Mouse (Mus musculus) myocyte (in vitro differentiated cells): Measurements from ENCODE around the gene Tubb3.

Experiments
- CEBPB ChIP-seq: IDR thresholded peaks from 2 replicates; pipeline ENCODE4 v1.6.1; 2011; ENCODE audit warnings: mild to moderate bottlenecking, moderate library complexity; ENCODE audit not compliant: poor library complexity, insufficient read depth, severe bottlenecking
- E2F4 ChIP-seq: IDR thresholded peaks from one replicate; pipeline ENCODE4 v1.6.1; 2011; ENCODE audit warnings: mild to moderate bottlenecking, control low read depth, moderate library complexity; ENCODE audit not compliant: insufficient read depth
- MAX ChIP-seq: IDR thresholded peaks from one replicate; pipeline ENCODE4 v1.6.1; 2011; ENCODE audit warnings: low read depth, mild to moderate bottlenecking, control low read depth
- MYOD1 ChIP-seq, 3 experiments: IDR thresholded peaks; one replicate each; pipeline ENCODE4 v1.6.1; 2011; ENCODE audit warnings: control low read depth in 2 of 3, low read depth in 2 of 3, mild to moderate bottlenecking in 2 of 3, moderate library complexity in 1 of 3; ENCODE audit not compliant: insufficient read length in 2 of 3, control insufficient read depth in 1 of 3
- MYOG ChIP-seq, 3 experiments: IDR thresholded peaks; one replicate each; pipeline ENCODE4 v1.6.1; 2011; ENCODE audit warnings: control low read depth in 2 of 3, low read depth in 2 of 3, mild to moderate bottlenecking in 2 of 3; ENCODE audit not compliant: insufficient read length in 2 of 3, control insufficient read depth in 1 of 3, insufficient read depth in 1 of 3
- POLR2A ChIP-seq: IDR thresholded peaks from one replicate; pipeline ENCODE4 v1.6.1; 2011; ENCODE audit warnings: low read depth, mild to moderate bottlenecking, control low read depth, moderate library complexity; ENCODE audit not compliant: insufficient read length
- POLR2AphosphoS2 ChIP-seq: IDR thresholded peaks from one replicate; pipeline ENCODE4 v1.6.1; 2011; ENCODE audit warnings: low read depth, control low read depth; ENCODE audit not compliant: insufficient read length
- REST ChIP-seq: IDR thresholded peaks from one replicate; pipeline ENCODE4 v1.6.1; 2011; ENCODE audit warnings: mild to moderate bottlenecking, control low read depth, moderate library complexity; ENCODE audit not compliant: insufficient read depth, insufficient read length
- TCF12 ChIP-seq: IDR thresholded peaks from one replicate; pipeline ENCODE4 v1.6.1; 2011; ENCODE audit warnings: mild to moderate bottlenecking, control low read depth; ENCODE audit not compliant: poor library complexity, insufficient read depth, severe bottlenecking
- TCF3 ChIP-seq: IDR thresholded peaks from one replicate; pipeline ENCODE4 v1.6.1; 2011; ENCODE audit warnings: low read depth, control low read depth; ENCODE audit not compliant: insufficient read length
- USF1 ChIP-seq: IDR thresholded peaks from one replicate; pipeline ENCODE4 v1.6.1; 2011; ENCODE audit warnings: low read depth, mild to moderate bottlenecking, control low read depth, moderate library complexity

- TF ChIP-seq POLR2A (no peak), CEBPB (no peak), MYOD1 (IDR thresholded peaks at IDR 0.05; ENCODE audit: control insufficient read depth in 1 of 3, insufficient read length in 2 of 3, low read depth in 2 of 3) (no peak), MAX (no peak), POLR2AphosphoS2 (no peak), TCF12 (no peak), MYOG (IDR thresholded peaks at IDR 0.05; ENCODE audit: control insufficient read depth in 1 of 3, insufficient read depth in 1 of 3, insufficient read length in 2 of 3, low read depth in 2 of 3) (no peak), TCF3 (no peak), USF1 (no peak), E2F4 (no peak), REST (no peak)
Measured at GRCm38 (mm10) chr8:123428939-123429721, 17.9 kb downstream of the Tubb3 start.
